Mouse (Mus musculus) spleen, embryonic (tissue): ENCODE results near the gene Rab3ip.

Source experiments
- CTCF ChIA-PET: fragments of 350-600 bp; sonication (Branson Sonifier 250); formaldehyde crosslinking; loops from one replicate; lab custom pipeline; 2022; lab: Charles Lee

Rab3ip gene

GRCm38 (mm10) chr10:116962152-116962551 is 11.6 kb upstream of the Rab3ip start:
- CTCF ChIA-PET, result no interaction called here

GRCm38 (mm10) chr10:116957867-116958551 is 7.4 kb upstream of the Rab3ip start:
- CTCF ChIA-PET, result interaction anchor here (0.6 kb wide), 1 partner anchor 744 kb away, joined by 9 read pairs; no protein-coding TSS in a partner anchor

- CTCF ChIA-PET, result no interaction called here
Observed at GRCm38 (mm10) chr10:116956483-116957158, 6.1 kb upstream of the Rab3ip start.

- CTCF ChIA-PET, result interaction anchor here (0.6 kb wide), 1 partner anchor 55 kb away, joined by 4 read pairs; no protein-coding TSS in a partner anchor
Observed at GRCm38 (mm10) chr10:116955191-116955590, 4.6 kb upstream of the Rab3ip start.

- CTCF ChIA-PET, result interaction anchor here (0.7 to 0.8 kb wide), 2 partner anchors 11 to 17 kb away, joined by 3 read pairs; no protein-coding TSS in a partner anchor
Observed at GRCm38 (mm10) chr10:116950886-116951285, 317 bp upstream of the Rab3ip start.

- CTCF ChIA-PET, result no interaction called here
Observed at GRCm38 (mm10) chr10:116949111-116950008, 1.2 kb downstream of the Rab3ip start.

- CTCF ChIA-PET, result interaction anchor here (0.5 kb wide), 1 partner anchor 261 kb away, joined by 3 read pairs; no protein-coding TSS in a partner anchor
Observed at GRCm38 (mm10) chr10:116948414-116948813, 2.2 kb downstream of the Rab3ip start.

- CTCF ChIA-PET, result interaction anchor here (0.6 kb wide), 2 partner anchors 92 to 998 kb away, joined by 3 to 6 read pairs; no protein-coding TSS in a partner anchor
Observed at GRCm38 (mm10) chr10:116944940-116945339, 5.6 kb downstream of the Rab3ip start.

GRCm38 (mm10) chr10:116944144-116944543 is 6.4 kb downstream of the Rab3ip start:
- CTCF ChIA-PET, result no interaction called here

- CTCF ChIA-PET, result no interaction called here
Observed at GRCm38 (mm10) chr10:116943025-116943424, 7.5 kb downstream of the Rab3ip start.

GRCm38 (mm10) chr10:116935028-116935427 is 15.5 kb downstream of the Rab3ip start:
- CTCF ChIA-PET, result no interaction called here

- CTCF ChIA-PET, result interaction anchor here (0.9 kb wide), 1 partner anchor 12 kb away, joined by 4 read pairs; no protein-coding TSS in a partner anchor
Observed at GRCm38 (mm10) chr10:116933794-116934193, 16.8 kb downstream of the Rab3ip start.

- CTCF ChIA-PET, result no interaction called here
Observed at GRCm38 (mm10) chr10:116932418-116932817, 18.2 kb downstream of the Rab3ip start.

- CTCF ChIA-PET, result interaction anchor here (0.7 kb wide), 1 partner anchor 37 kb away, joined by 4 read pairs; no protein-coding TSS in a partner anchor
Observed at GRCm38 (mm10) chr10:116931497-116932179, 18.9 kb downstream of the Rab3ip start.

GRCm38 (mm10) chr10:116930936-116931335 is 19.6 kb downstream of the Rab3ip start:
- CTCF ChIA-PET, result interaction anchor here (0.7 kb wide), 1 partner anchor 37 kb away, joined by 4 read pairs; no protein-coding TSS in a partner anchor

GRCm38 (mm10) chr10:116930506-116930905 is 20.1 kb downstream of the Rab3ip start:
- CTCF ChIA-PET, result no interaction called here

- CTCF ChIA-PET, result no interaction called here
Observed at GRCm38 (mm10) chr10:116928826-116929225, 21.7 kb downstream of the Rab3ip start.

GRCm38 (mm10) chr10:116926428-116927113 is 24.0 kb downstream of the Rab3ip start:
- CTCF ChIA-PET, result interaction anchor here (0.7 kb wide), 1 partner anchor 444 kb away, joined by 5 read pairs; no protein-coding TSS in a partner anchor

GRCm38 (mm10) chr10:116923651-116924495 is 26.7 kb downstream of the Rab3ip start:
- CTCF ChIA-PET, result no interaction called here
